Mouse (Mus musculus) hematopoietic stem cell, adult 5-6 weeks (primary cell): ENCODE measurements around the gene Hist2h2aa2. TPM values are rescaled to one million over a fixed set of nuclear protein-coding genes. Genes with fewer than 3 reads are reported as not detected.

Experiments used
- total RNA-seq: library from RNA; stranded (forward); fragments of 172-1452, 232-1000 nt; gene quantifications from 2 replicates; pipeline ENCODE4 v1.2.3, GENCODE M21; 2017

Hist2h2aa2 gene
- total RNA-seq, 1 experiment from 2014 or later: 336 TPM

Other genes with a start within 250 kb of the Hist2h2aa2 start
- gene Plekho1, start 244.3 kb downstream of the Hist2h2aa2 start, total RNA-seq: 37.5 and 41.6 TPM in 2 replicates
- 14.0 and 29.1 TPM in 2 replicates for gene Vps45, start 181.8 kb downstream of the Hist2h2aa2 start, total RNA-seq
- gene Otud7b, start 135.7 kb downstream of the Hist2h2aa2 start, total RNA-seq: 24.3 and 34.7 TPM in 2 replicates
- gene Mtmr11, start 78.3 kb downstream of the Hist2h2aa2 start, total RNA-seq: not detected in 2 replicates
- 15.9 and 24.9 TPM in 2 replicates for gene Sf3b4, start 67.9 kb downstream of the Hist2h2aa2 start, total RNA-seq
- 1.2 and 3.3 TPM in 2 replicates for gene Sv2a, start 59.1 kb downstream of the Hist2h2aa2 start, total RNA-seq
- gene Bola1, start 20.6 kb downstream of the Hist2h2aa2 start, total RNA-seq: 34.6 and 41.7 TPM in 2 replicates
- 114 and 199 TPM in 2 replicates for gene Hist2h2ab, start 20.4 kb downstream of the Hist2h2aa2 start, total RNA-seq
- 1,288 and 1,422 TPM in 2 replicates for gene Hist2h2ac, start 19.4 kb downstream of the Hist2h2aa2 start, total RNA-seq
- 11.9 and 14.6 TPM in 2 replicates for gene Hist2h2be, start 19.2 kb downstream of the Hist2h2aa2 start, total RNA-seq
- 51.2 and 125 TPM in 2 replicates for gene Hist2h3c2, start 1.1 kb downstream of the Hist2h2aa2 start, total RNA-seq
- 3,498 and 3,576 TPM in 2 replicates for gene Hist2h2aa1, start 5.2 kb upstream of the Hist2h2aa2 start, total RNA-seq
- gene Hist2h3c1, start 6.4 kb upstream of the Hist2h2aa2 start, total RNA-seq: 3.7 TPM in 1 of 2 replicates, not detected in the other
- 44.6 and 53.3 TPM in 2 replicates for gene Hist2h4, start 23.0 kb upstream of the Hist2h2aa2 start, total RNA-seq
- 222 and 285 TPM in 2 replicates for gene Hist2h3b, start 28.4 kb upstream of the Hist2h2aa2 start, total RNA-seq
- 3,457 and 7,416 TPM in 2 replicates for gene Hist2h2bb, start 29.5 kb upstream of the Hist2h2aa2 start, total RNA-seq
- gene Fcgr1, start 53.7 kb upstream of the Hist2h2aa2 start, total RNA-seq: 1.7 and 4.9 TPM in 2 replicates
- not detected in 2 replicates for gene BC107364, start 212.0 kb upstream of the Hist2h2aa2 start, total RNA-seq